Mouse (Mus musculus): ENCODE data around the gene Meig1. TPM values are rescaled to one million over a fixed set of nuclear protein-coding genes. Genes with fewer than 3 reads are reported as not detected.

The Meig1 gene
- polyA plus RNA-seq (2012; rRNA removed): 5.4 and 5.7 TPM in 2 replicates

DNA sequence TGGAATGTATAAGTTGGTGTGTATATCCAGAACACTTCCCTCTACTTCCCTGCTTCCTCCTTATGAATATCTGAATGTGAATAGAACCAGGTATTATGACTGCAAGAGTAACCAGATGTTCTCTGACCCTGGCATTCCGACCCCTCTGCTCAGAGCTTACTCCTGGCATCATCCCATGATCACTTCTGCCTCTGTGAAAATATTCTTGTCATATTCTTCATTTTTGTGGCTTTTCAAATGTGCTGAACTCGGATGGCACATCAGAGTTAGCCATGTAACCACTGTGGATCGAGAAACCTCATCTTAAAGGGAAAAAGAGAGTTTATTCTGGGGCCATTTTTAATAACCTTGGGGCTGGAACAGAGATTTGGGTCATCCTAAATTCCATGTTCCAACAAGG lies at the start of gene Meig1:
Meig1 (minus strand) TSS at position 101 of the 400 bp plus-strand sequence.

GRCm38 (mm10) chr2:3423841-3424578 lies 1.6 kb upstream of the Meig1 start, which contains the start of gene Dclre1c:
Dclre1c (plus strand) TSS chr2:3424131.

GRCm38 (mm10) chr2:3397110-3397509 lies 25.3 kb downstream of the Meig1 start, which contains the start of gene Olah:
Olah (minus strand) TSS chr2:3397210.

Other genes with a start within 250 kb of the Meig1 start
- gene Nmt2, start 138.4 kb downstream of the Meig1 start, polyA plus RNA-seq (2012; rRNA removed): 51.5 and 53.1 TPM in 2 replicates
- gene Rpp38, start 90.0 kb downstream of the Meig1 start, polyA plus RNA-seq (2012; rRNA removed): 12.9 and 15.1 TPM in 2 replicates
- 2.9 and 3.7 TPM in 2 replicates for gene Acbd7, start 86.5 kb downstream of the Meig1 start, polyA plus RNA-seq (2012; rRNA removed)
- 0.09 and 0.12 TPM in 2 replicates for gene Olah, start 25.4 kb downstream of the Meig1 start, polyA plus RNA-seq (2012; rRNA removed)
- 12.4 and 13.2 TPM in 2 replicates for gene Dclre1c, start 1.5 kb upstream of the Meig1 start, polyA plus RNA-seq (2012; rRNA removed)
- gene Suv39h2, start 52.4 kb upstream of the Meig1 start, polyA plus RNA-seq (2012; rRNA removed): 5.4 and 5.7 TPM in 2 replicates
- 5.2 and 5.3 TPM in 2 replicates for gene Gm45902, start 90.1 kb upstream of the Meig1 start, polyA plus RNA-seq (2012; rRNA removed)
- 61.8 and 66.6 TPM in 2 replicates for gene Hspa14, start 90.2 kb upstream of the Meig1 start, polyA plus RNA-seq (2012; rRNA removed)
- 0.41 and 0.76 TPM in 2 replicates for gene Cdnf, start 90.4 kb upstream of the Meig1 start, polyA plus RNA-seq (2012; rRNA removed)
- gene Fam107b, start 147.8 kb upstream of the Meig1 start, polyA plus RNA-seq (2012; rRNA removed): 33.7 and 33.9 TPM in 2 replicates